Mouse (Mus musculus): ENCODE measurements around the gene Stra8.

Stra8 gene

GRCm38 (mm10) chr6:34903441-34903840 is 16.5 kb upstream of the Stra8 start:
- DNase-seq (ENCODE audit: low spot score), result no peak

- DNase-seq (ENCODE audit: low spot score), result no peak
Observed at GRCm38 (mm10) chr6:34903851-34904250, 16.1 kb upstream of the Stra8 start.

GRCm38 (mm10) chr6:34904361-34904760 is 15.6 kb upstream of the Stra8 start:
- DNase-seq (ENCODE audit: low spot score), result no peak

- no peak for DNase-seq (ENCODE audit: low spot score)
Observed at GRCm38 (mm10) chr6:34906125-34906524, 13.8 kb upstream of the Stra8 start.

GRCm38 (mm10) chr6:34906661-34907060 is 13.3 kb upstream of the Stra8 start:
- DNase-seq (ENCODE audit: low spot score), result no peak

- DNase-seq (ENCODE audit: low spot score), result no peak
Observed at GRCm38 (mm10) chr6:34907121-34907614, 12.8 kb upstream of the Stra8 start.

GRCm38 (mm10) chr6:34907696-34908260 is 12.2 kb upstream of the Stra8 start:
- no peak for DNase-seq (ENCODE audit: low spot score)

- DNase-seq (ENCODE audit: low spot score), result no peak
Observed at GRCm38 (mm10) chr6:34909631-34910345, 10.2 kb upstream of the Stra8 start.

- peak; percentile 90 for DNase-seq (ENCODE audit: low spot score)
Observed at GRCm38 (mm10) chr6:34910371-34911219, 9.4 kb upstream of the Stra8 start, which contains the start of gene Wdr91. Gene Wdr91 (minus strand): TSS chr6:34910876.

GRCm38 (mm10) chr6:34913341-34914040 is 6.5 kb upstream of the Stra8 start:
- DNase-seq (ENCODE audit: low spot score), result no peak

GRCm38 (mm10) chr6:34914462-34914861 is 5.5 kb upstream of the Stra8 start:
- DNase-seq (ENCODE audit: low spot score), result no peak

- no peak for DNase-seq (ENCODE audit: low spot score)
Observed at GRCm38 (mm10) chr6:34919146-34919545, 817 bp upstream of the Stra8 start.

- no peak for DNase-seq (ENCODE audit: low spot score)
Observed at GRCm38 (mm10) chr6:34920631-34921030, 668 bp downstream of the Stra8 start.

GRCm38 (mm10) chr6:34921941-34922340 is 2.0 kb downstream of the Stra8 start:
- peak; percentile 12 for DNase-seq (ENCODE audit: low spot score)

GRCm38 (mm10) chr6:34927156-34927555 is 7.2 kb downstream of the Stra8 start:
- DNase-seq (ENCODE audit: low spot score), result peak; percentile 50

- no peak for DNase-seq (ENCODE audit: low spot score)
Observed at GRCm38 (mm10) chr6:34927594-34927993, 7.6 kb downstream of the Stra8 start.

GRCm38 (mm10) chr6:34932633-34933032 is 12.7 kb downstream of the Stra8 start:
- DNase-seq (ENCODE audit: low spot score), result no peak

- DNase-seq (ENCODE audit: low spot score), result no peak
Observed at GRCm38 (mm10) chr6:34936743-34937142, 16.8 kb downstream of the Stra8 start.

- DNase-seq (ENCODE audit: low spot score), result no peak
Observed at GRCm38 (mm10) chr6:34938280-34938928, 18.4 kb downstream of the Stra8 start.

- no peak for DNase-seq (ENCODE audit: low spot score)
Observed at GRCm38 (mm10) chr6:34938929-34939325, 19.0 kb downstream of the Stra8 start.

GRCm38 (mm10) chr6:34939451-34939850 is 19.5 kb downstream of the Stra8 start:
- DNase-seq (ENCODE audit: low spot score), result peak; percentile 15

GRCm38 (mm10) chr6:34941496-34941895 is 21.5 kb downstream of the Stra8 start:
- DNase-seq (ENCODE audit: low spot score), result no peak

Data from T-cell, adult 2 months (primary cell).